Mouse (Mus musculus): ENCODE measurements at regions not wholly inside any gene's neighbourhood (a gene's known extent, or its start where the extent isn't known, plus 50 kb on each side); places are given as distances from the start of the nearest gene placed in this dataset.
"Not testable (repeated sequence)": the region's sequence is repeated elsewhere in the genome, so short reads cannot be mapped to it uniquely, and the experiment has no call there.

- not testable (repeated sequence) for ATAC-seq (ENCODE audit: low FRiP score, low read depth); H3K27me3 ChIP-seq (ENCODE audit: control insufficient read depth, insufficient read depth, low read length); DNase-seq (ENCODE audit: low spot score); H3K36me3 ChIP-seq (ENCODE audit: control insufficient read depth, insufficient read depth, low read length); H3K27ac ChIP-seq (replicated peaks; ENCODE audit: low read depth, low read length); H3K4me2 ChIP-seq (replicated peaks; ENCODE audit: low read depth, low read length, severe bottlenecking); H3K4me3 ChIP-seq (replicated peaks; ENCODE audit: low read length); H3K9ac ChIP-seq (ENCODE audit: low read depth, low read length, severe bottlenecking); H3K9me3 ChIP-seq (ENCODE audit: control insufficient read depth, low read length); H3K4me1 ChIP-seq (ENCODE audit: control insufficient read depth, insufficient read depth, low read length)
- 69% methylated on average over 1 of the region's 1 CpGs for WGBS
Measured at GRCm38 (mm10) chr14:53001289-53001688, 505.7 kb upstream of the Olfr1507 start.

- H3K4me2 ChIP-seq (replicated peaks; ENCODE audit: low read depth, low read length, severe bottlenecking); DNase-seq (ENCODE audit: low spot score); H3K27me3 ChIP-seq (ENCODE audit: control insufficient read depth, insufficient read depth, low read length); H3K9me3 ChIP-seq (ENCODE audit: control insufficient read depth, low read length); H3K27ac ChIP-seq (replicated peaks; ENCODE audit: low read depth, low read length); ATAC-seq (ENCODE audit: low FRiP score, low read depth); H3K9ac ChIP-seq (ENCODE audit: low read depth, low read length, severe bottlenecking); H3K4me3 ChIP-seq (replicated peaks; ENCODE audit: low read length); H3K4me1 ChIP-seq (ENCODE audit: control insufficient read depth, insufficient read depth, low read length); H3K36me3 ChIP-seq (ENCODE audit: control insufficient read depth, insufficient read depth, low read length): not testable (repeated sequence)
- WGBS, result 65% methylated on average over 1 of the region's 4 CpGs
Measured at GRCm38 (mm10) chr14:52992106-52992760, 496.7 kb upstream of the Olfr1507 start.

GRCm38 (mm10) chr14:52991328-52991665 lies 495.7 kb upstream of the Olfr1507 start:
- H3K4me3 ChIP-seq (replicated peaks; ENCODE audit: low read length); H3K4me1 ChIP-seq (ENCODE audit: control insufficient read depth, insufficient read depth, low read length); H3K9me3 ChIP-seq (ENCODE audit: control insufficient read depth, low read length); H3K27ac ChIP-seq (replicated peaks; ENCODE audit: low read depth, low read length); H3K36me3 ChIP-seq (ENCODE audit: control insufficient read depth, insufficient read depth, low read length); ATAC-seq (ENCODE audit: low FRiP score, low read depth); H3K9ac ChIP-seq (ENCODE audit: low read depth, low read length, severe bottlenecking); DNase-seq (ENCODE audit: low spot score); H3K27me3 ChIP-seq (ENCODE audit: control insufficient read depth, insufficient read depth, low read length); H3K4me2 ChIP-seq (replicated peaks; ENCODE audit: low read depth, low read length, severe bottlenecking): not testable (repeated sequence)
- no CpG with 5 or more reads among the region's 3 CpGs for WGBS

- H3K9ac ChIP-seq (ENCODE audit: low read depth, low read length, severe bottlenecking); DNase-seq (ENCODE audit: low spot score); H3K27ac ChIP-seq (replicated peaks; ENCODE audit: low read depth, low read length); H3K36me3 ChIP-seq (ENCODE audit: control insufficient read depth, insufficient read depth, low read length); H3K4me1 ChIP-seq (ENCODE audit: control insufficient read depth, insufficient read depth, low read length); H3K4me3 ChIP-seq (replicated peaks; ENCODE audit: low read length); H3K9me3 ChIP-seq (ENCODE audit: control insufficient read depth, low read length); ATAC-seq (ENCODE audit: low FRiP score, low read depth); H3K4me2 ChIP-seq (replicated peaks; ENCODE audit: low read depth, low read length, severe bottlenecking); H3K27me3 ChIP-seq (ENCODE audit: control insufficient read depth, insufficient read depth, low read length): not testable (repeated sequence)
- no CpG with 5 or more reads among the region's 12 CpGs for WGBS
Measured at GRCm38 (mm10) chr14:52990569-52991327, 495.2 kb upstream of the Olfr1507 start.

GRCm38 (mm10) chr14:52989940-52990339 lies 494.4 kb upstream of the Olfr1507 start:
- not testable (repeated sequence) for H3K4me1 ChIP-seq (ENCODE audit: control insufficient read depth, insufficient read depth, low read length); H3K4me3 ChIP-seq (replicated peaks; ENCODE audit: low read length); DNase-seq (ENCODE audit: low spot score); H3K27ac ChIP-seq (replicated peaks; ENCODE audit: low read depth, low read length); H3K27me3 ChIP-seq (ENCODE audit: control insufficient read depth, insufficient read depth, low read length); H3K9me3 ChIP-seq (ENCODE audit: control insufficient read depth, low read length); H3K4me2 ChIP-seq (replicated peaks; ENCODE audit: low read depth, low read length, severe bottlenecking); H3K9ac ChIP-seq (ENCODE audit: low read depth, low read length, severe bottlenecking); H3K36me3 ChIP-seq (ENCODE audit: control insufficient read depth, insufficient read depth, low read length); ATAC-seq (ENCODE audit: low FRiP score, low read depth)
- 70% methylated on average over 1 of the region's 1 CpGs for WGBS

- not testable (repeated sequence) for H3K9ac ChIP-seq (ENCODE audit: low read depth, low read length, severe bottlenecking); H3K27ac ChIP-seq (replicated peaks; ENCODE audit: low read depth, low read length); H3K4me1 ChIP-seq (ENCODE audit: control insufficient read depth, insufficient read depth, low read length); H3K27me3 ChIP-seq (ENCODE audit: control insufficient read depth, insufficient read depth, low read length); H3K4me2 ChIP-seq (replicated peaks; ENCODE audit: low read depth, low read length, severe bottlenecking); H3K4me3 ChIP-seq (replicated peaks; ENCODE audit: low read length); H3K9me3 ChIP-seq (ENCODE audit: control insufficient read depth, low read length); DNase-seq (ENCODE audit: low spot score); H3K36me3 ChIP-seq (ENCODE audit: control insufficient read depth, insufficient read depth, low read length); ATAC-seq (ENCODE audit: low FRiP score, low read depth)
- WGBS, result no CpG with 5 or more reads among the region's 6 CpGs
Measured at GRCm38 (mm10) chr14:52988563-52988962, 493.0 kb upstream of the Olfr1507 start.

- not testable (repeated sequence) for ATAC-seq (ENCODE audit: low FRiP score, low read depth); H3K36me3 ChIP-seq (ENCODE audit: control insufficient read depth, insufficient read depth, low read length)
- WGBS, result no CpG with 5 or more reads among the region's 12 CpGs
Measured at GRCm38 (mm10) chr14:52972207-52973003, 476.9 kb upstream of the Olfr1507 start.

GRCm38 (mm10) chr14:52962110-52962509 lies 466.6 kb upstream of the Olfr1507 start:
- not testable (repeated sequence) for H3K4me2 ChIP-seq (replicated peaks; ENCODE audit: low read depth, low read length, severe bottlenecking)

More at GRCm38 (mm10) chr14:52972207-52973003, 476.9 kb upstream of the Olfr1507 start:
- H3K27me3 ChIP-seq (ENCODE audit: control insufficient read depth, insufficient read depth, low read length); H3K4me1 ChIP-seq (ENCODE audit: control insufficient read depth, insufficient read depth, low read length); H3K4me3 ChIP-seq (replicated peaks; ENCODE audit: low read length); DNase-seq (ENCODE audit: low spot score); H3K9me3 ChIP-seq (ENCODE audit: control insufficient read depth, low read length); H3K4me2 ChIP-seq (replicated peaks; ENCODE audit: low read depth, low read length, severe bottlenecking); H3K9ac ChIP-seq (ENCODE audit: low read depth, low read length, severe bottlenecking); H3K27ac ChIP-seq (replicated peaks; ENCODE audit: low read depth, low read length): not testable (repeated sequence)

More at GRCm38 (mm10) chr14:52962110-52962509, 466.6 kb upstream of the Olfr1507 start:
- not testable (repeated sequence) for H3K4me3 ChIP-seq (replicated peaks; ENCODE audit: low read length); H3K27ac ChIP-seq (replicated peaks; ENCODE audit: low read depth, low read length); DNase-seq (ENCODE audit: low spot score); H3K27me3 ChIP-seq (ENCODE audit: control insufficient read depth, insufficient read depth, low read length); H3K9me3 ChIP-seq (ENCODE audit: control insufficient read depth, low read length); H3K36me3 ChIP-seq (ENCODE audit: control insufficient read depth, insufficient read depth, low read length); ATAC-seq (ENCODE audit: low FRiP score, low read depth); H3K4me1 ChIP-seq (ENCODE audit: control insufficient read depth, insufficient read depth, low read length); H3K9ac ChIP-seq (ENCODE audit: low read depth, low read length, severe bottlenecking)
- WGBS, result 73% methylated on average over 3 of the region's 4 CpGs
